Mouse (Mus musculus) ES-CJ7 (cell line): ENCODE data around the gene Slu7.

ENCODE experiments used
- DNase-seq: peaks from one replicate; pipeline ENCODE4 v3.0.0; 2011; ENCODE audit warnings: low read depth, low spot score

Slu7 gene

GRCm38 (mm10) chr11:43484057-43484456, 50.5 kb downstream of the Slu7 start:
- no peak for DNase-seq

DNA sequence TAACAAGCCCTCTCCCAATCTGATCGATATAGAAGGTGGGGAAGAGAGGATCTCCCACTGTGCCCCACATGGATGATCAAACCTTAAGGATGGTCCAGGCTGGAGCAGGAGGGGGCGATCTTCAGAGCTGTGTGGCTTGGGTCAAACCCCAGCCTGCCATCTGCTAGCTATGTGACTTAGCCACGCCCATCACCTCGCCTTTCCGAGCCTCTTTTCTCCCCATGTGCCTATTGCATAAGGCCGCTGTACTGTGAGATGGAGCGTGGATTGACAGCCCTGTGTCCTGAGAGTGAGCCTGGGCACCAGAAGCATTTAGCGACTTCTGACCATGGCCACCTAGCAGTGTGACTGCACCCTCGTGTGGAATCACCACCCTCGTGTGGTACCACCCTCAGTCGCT, 51.1 kb downstream of the Slu7 start:
- peak; percentile 41 for DNase-seq

DNA sequence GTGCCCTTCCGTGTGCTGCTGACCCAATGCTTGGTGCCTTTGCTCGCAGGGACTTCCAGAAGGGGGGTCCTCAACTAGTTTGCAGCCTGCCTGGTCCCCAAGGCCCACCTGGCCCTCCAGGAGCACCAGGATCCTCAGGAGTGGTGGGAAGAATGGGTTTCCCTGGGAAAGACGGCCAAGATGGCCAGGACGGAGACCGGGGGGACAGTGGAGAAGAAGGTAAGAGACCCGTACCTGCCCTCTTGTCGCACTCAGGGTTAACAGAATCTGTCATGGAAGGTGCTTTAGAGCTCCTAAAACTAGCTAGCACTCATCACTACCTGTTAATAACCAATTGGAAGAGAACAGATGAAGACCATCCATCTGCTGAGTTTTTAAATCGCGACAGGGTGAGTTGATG, 52.3 kb downstream of the Slu7 start:
- no peak for DNase-seq

DNA sequence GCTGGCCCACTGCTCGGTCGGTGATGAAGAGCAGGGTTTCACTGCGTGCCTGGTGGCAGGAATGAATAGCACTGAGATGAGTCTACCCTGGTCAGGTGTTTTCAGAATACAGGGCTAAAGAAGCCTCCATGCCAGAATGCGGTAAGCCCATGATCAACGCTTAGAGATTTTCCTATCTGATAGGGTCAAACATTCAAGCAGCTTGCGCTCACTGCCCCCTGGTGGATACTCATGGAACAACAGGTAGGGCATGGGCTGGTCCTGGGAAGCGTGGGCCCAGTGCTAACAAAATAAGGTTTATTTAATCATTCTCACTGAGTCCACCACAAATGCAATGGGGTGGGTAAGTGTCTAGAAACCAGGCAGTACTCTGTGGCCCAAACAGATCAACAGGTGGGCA, 59.1 kb downstream of the Slu7 start:
- DNase-seq = peak; percentile 73

DNA sequence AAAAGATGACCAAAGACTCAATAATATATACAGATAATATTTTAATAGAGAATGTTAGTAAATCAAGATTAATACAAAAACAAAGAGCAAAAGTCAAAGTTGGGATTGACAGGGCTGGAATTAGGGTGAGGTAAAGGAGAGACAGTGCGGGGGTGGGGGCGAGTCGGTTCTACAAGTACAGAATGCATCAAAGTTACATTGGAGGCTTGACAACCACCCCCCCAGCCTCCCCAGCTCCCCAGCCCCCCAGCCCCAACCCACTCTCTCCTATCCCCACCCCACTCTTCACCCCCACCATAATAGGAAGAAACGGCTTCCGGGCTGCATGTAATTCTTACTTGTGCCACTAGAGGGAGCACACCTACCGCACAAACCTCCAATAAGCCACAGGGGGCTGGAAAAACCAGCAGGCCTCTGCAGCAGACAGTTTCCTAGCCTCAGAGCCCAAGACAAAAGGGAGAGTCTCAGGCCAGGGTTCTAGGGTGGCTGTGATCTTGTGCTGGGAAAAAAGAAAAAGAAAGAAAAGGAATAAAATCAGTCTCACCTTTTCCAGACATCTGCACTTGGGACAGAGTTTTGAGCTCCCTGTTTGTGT, 60.4 kb downstream of the Slu7 start:
- DNase-seq = peak; percentile 87

DNA sequence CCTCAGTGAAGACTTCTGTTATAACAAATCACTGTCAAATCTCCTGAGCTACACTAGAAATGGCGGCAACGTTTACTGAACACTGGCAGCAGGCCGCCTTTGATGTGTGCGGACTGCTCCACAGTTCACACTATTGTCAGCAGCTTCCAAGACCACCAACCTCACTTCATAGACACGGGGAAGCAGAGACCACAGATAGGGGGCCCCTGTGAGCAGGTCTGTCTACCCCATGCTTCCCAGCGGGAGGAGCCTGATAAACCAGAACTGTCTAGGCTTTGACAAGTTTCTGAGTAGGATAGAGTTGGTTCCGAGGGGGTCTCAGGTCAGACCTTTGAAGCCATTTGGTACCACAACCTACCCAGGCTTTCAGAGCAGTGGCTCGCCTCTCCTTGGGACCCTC, 61.5 kb downstream of the Slu7 start:
- peak; percentile 75 for DNase-seq

GRCm38 (mm10) chr11:43495532-43495931, 62.0 kb downstream of the Slu7 start:
- DNase-seq = no peak
